Mouse (Mus musculus) testis, adult 2 months (tissue): ENCODE results near the gene Oca2. TPM values are rescaled to one million over a fixed set of nuclear protein-coding genes. Genes with fewer than 3 reads are reported as not detected.

Source experiments
- H3K27ac ChIP-seq: fragments of 200-500 bp; 2 replicates; pipeline ENCODE4 v1.5.1; 2012; ENCODE audit warnings: low read depth, low read length; ENCODE audit not compliant: control insufficient read depth, insufficient read depth
- H3K27me3 ChIP-seq: fragments of 200-500 bp; 2 replicates; pipeline ENCODE4 v1.6.1; 2012; ENCODE audit warnings: mild to moderate bottlenecking, low read length, moderate library complexity; ENCODE audit not compliant: control insufficient read depth, insufficient read depth
- H3K36me3 ChIP-seq: fragments of 200-500 bp; 2 replicates; pipeline ENCODE4 v1.6.1; 2012; ENCODE audit warnings: mild to moderate bottlenecking, low read length; ENCODE audit not compliant: control insufficient read depth, insufficient read depth
- H3K4me1 ChIP-seq: fragments of 200-500 bp; 2 replicates; pipeline ENCODE4 v1.6.1; 2012; ENCODE audit warnings: low read length; ENCODE audit not compliant: control insufficient read depth, insufficient read depth
- H3K4me3 ChIP-seq: fragments of 200-500 bp; 2 replicates; pipeline ENCODE4 v1.5.1; 2012; ENCODE audit warnings: low read depth, mild to moderate bottlenecking, low read length, moderate library complexity, mixed read lengths; ENCODE audit not compliant: control insufficient read depth
- CTCF ChIP-seq: fragments of 200-500 bp; IDR thresholded peaks from 2 replicates; pipeline ENCODE4 v1.5.1; 2012; ENCODE audit warnings: low read depth, mild to moderate bottlenecking, inconsistent platforms, low read length, moderate library complexity; ENCODE audit not compliant: control insufficient read depth, insufficient read depth, insufficient replicate concordance
- POLR2A ChIP-seq: fragments of 200-500 bp; IDR thresholded peaks from 2 replicates; pipeline ENCODE4 v1.6.1; 2012; ENCODE audit warnings: low read depth, mild to moderate bottlenecking, inconsistent platforms, low read length, moderate library complexity; ENCODE audit not compliant: control insufficient read depth
- polyA plus RNA-seq: library from polyadenylated mRNA; depleted of rRNA; stranded (reverse); fragments of >200 nt; gene quantifications from 2 replicates; pipeline ENCODE4 v1.2.3, GENCODE M21; 2012

Gene Oca2
- polyA plus RNA-seq, 1 experiment, result 2.8 TPM

DNA sequence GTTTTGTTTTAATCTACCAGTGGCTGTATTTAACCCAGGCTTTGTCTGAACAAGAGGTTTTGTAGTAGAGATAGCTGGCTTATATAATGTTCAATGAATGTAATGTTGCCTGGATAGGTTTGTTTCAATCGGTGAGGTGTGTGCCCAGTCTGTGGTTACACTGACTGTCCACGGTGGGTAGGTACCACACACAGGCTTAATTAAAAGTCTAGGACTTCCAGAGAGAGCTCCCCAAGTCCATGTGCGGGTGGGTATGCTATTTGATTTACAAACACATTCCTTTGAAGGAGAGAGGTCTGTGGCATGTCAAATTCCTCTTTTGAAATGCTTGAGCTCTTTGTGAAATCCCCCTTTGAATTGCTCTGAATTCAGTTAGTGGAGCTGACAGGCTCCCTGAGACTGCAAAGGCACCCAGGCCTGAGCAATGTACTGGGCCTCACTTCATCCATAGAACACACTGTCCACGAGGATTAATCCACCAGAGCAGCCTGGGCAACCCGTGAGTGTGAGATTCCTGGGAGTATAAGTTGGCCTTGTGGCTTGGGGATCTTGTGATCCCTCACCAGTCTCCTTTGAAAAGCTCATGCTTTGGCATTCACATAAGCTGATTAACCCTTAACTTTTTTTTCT lies 3.7 kb upstream of the Oca2 start:
- peaks cover under 1% of the 10 kb centered on the region; the same call in 1 of the 2 replicates for H3K36me3 ChIP-seq
- H3K4me1 ChIP-seq, result no peaks in the 10 kb centered on the region
- H3K27ac ChIP-seq, result no peak overlapping the region
- H3K4me3 ChIP-seq, result no peak overlapping the region
- H3K27me3 ChIP-seq, result no peaks in the 10 kb centered on the region
- TF ChIP-seq POLR2A (no peak), CTCF (no peak)

DNA sequence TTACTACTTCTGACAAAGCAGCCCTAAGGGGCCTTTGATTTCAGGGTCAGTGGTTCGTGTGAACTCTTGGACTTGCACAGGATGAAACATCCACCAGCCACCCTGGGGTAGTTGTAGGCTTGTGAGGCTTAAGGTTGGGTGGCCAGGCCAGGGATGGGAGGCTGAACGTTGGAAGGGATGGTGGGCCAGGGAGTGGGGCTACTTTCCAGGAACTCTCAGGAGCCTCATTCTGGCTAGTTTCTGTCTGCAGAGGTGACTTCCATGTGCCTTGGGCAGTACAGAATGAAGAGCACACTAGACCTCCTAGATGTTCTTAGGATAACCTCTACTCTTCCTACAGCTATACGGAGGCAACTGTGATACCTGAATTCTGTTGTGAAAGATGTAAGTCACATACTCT lies 2.9 kb upstream of the Oca2 start:
- H3K27ac ChIP-seq, result no peak overlapping the region
- H3K4me3 ChIP-seq, result no peak overlapping the region
- TF ChIP-seq CTCF (no peak), POLR2A (no peak)
- H3K4me1 ChIP-seq, result no peaks in the 10 kb centered on the region
- H3K36me3 ChIP-seq, result no peaks in the 10 kb centered on the region
- no peaks in the 10 kb centered on the region for H3K27me3 ChIP-seq

DNA sequence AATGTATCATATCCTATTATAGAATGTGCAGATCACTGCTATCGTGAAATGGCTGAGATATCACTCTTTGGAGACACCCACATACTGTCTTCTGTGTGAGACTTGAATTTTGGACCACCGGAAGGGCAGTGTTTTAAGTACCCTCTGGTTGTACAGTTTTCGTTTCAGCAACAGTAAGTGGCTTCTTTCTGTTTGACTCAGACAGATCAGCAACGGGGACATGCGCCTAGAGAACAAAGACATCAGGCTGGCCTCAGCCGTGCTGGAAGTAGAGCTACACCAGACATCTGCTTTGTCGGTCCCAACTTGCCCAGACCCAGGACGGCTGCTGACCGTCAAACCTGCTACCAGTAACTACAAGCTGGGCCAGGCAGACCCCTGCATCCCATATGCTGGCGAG lies 15.0 kb downstream of the Oca2 start:
- H3K4me3 ChIP-seq, result no peak overlapping the region
- no peak for TF ChIP-seq CTCF
- no peak for TF ChIP-seq POLR2A
- no peak overlapping the region for H3K27ac ChIP-seq
- no peaks in the 10 kb centered on the region for H3K27me3 ChIP-seq
- no peaks in the 10 kb centered on the region for H3K4me1 ChIP-seq
- no peaks in the 10 kb centered on the region for H3K36me3 ChIP-seq

DNA sequence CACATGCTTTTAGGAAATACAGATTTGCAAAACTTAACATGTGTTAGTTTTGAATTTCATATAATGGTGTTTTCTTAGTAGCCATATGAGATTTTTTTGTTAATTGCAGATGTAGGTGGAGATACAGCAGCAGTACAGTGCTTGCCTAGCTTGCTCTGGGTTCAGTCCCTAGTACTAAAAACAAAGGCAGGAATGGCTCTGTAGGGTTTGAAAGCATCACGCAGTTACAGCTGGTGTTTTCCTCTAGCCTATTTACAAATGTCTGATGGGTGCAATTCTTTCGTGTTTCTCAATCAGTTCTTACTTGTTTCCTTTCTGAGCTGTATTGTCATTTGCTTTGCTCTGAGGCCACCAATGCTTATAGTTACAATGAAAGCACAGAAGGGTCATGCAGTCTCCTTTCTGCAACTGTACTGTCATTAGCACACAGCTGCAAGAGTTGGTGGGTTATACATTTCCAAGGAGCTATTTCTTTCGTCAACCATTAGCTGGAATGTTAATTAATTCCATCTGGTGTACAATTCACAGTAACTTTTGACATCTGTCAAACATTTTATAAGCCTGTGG lies 18.4 kb downstream of the Oca2 start:
- Histone ChIP-seq H3K27me3 (no peaks in the 10 kb centered on the region), H3K4me1 (no peaks in the 10 kb centered on the region), H3K27ac (no peak overlapping the region), H3K4me3 (no peak overlapping the region), H3K36me3 (no peaks in the 10 kb centered on the region)
- TF ChIP-seq CTCF (no peak), POLR2A (no peak)

DNA sequence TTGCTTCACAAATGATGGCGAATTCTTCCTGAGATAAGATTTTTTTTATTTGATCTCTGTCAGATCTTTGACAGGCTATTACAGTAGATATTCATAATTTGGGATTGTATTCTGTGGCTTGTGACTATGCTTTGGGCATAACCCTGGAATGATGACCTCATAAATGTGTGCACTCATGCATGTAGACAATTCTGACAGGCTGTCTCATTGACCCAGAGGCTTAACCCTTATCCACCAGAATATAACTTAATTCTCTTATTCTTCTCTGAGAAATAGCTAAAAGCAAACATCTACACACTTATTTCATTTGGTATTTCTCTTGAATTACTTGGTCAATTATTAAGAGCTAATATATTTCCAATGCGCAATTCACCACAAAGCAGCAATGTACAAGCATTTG lies 37.9 kb downstream of the Oca2 start:
- Histone ChIP-seq H3K4me3 (no peak overlapping the region), H3K27ac (no peak overlapping the region)
- TF ChIP-seq CTCF (no peak), POLR2A (no peak)

DNA sequence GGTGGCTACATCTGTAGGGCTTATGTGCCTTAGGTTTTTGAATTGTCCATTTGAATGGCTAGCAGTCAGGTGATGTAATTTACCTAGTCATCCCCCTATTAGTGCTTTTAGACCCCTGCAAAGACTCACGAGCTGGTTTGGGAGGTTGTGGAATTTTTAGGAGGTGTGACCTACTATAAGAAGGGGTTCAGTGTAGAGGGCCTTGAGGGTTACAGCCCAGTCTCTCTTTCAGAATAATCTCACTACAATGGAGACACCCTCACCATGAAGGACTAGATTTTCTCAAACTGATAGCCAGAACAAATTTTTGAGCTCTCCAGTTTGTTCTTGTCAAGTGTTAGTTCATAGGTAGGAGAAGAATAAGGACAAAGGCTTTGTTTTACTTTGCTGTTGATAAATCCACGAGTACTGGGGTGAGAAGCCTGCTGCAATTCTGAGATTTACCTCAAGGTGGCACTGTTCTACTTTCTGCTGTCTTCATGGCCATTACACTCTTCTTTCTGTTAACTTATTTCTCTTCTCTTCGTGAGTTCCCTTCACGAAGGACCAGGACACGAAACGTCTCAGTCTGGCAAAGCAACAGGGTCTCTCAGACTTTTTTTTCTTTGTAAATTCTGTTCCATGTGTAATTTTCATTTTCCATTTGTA lies 52.0 kb downstream of the Oca2 start:
- Histone ChIP-seq H3K36me3 (no peaks in the 10 kb centered on the region), H3K4me1 (peaks cover 3% of the 10 kb centered on the region; the same call in 1 of the 2 replicates)
- TF ChIP-seq CTCF, result peak; percentile 56; the same call in 1 of the 2 replicates
- TF ChIP-seq POLR2A, result no peak

More for the DNA sequence above, 37.9 kb downstream of the Oca2 start:
- H3K4me1 ChIP-seq, result no peaks in the 10 kb centered on the region
- H3K36me3 ChIP-seq, result no peaks in the 10 kb centered on the region
- H3K27me3 ChIP-seq, result no peaks in the 10 kb centered on the region

DNA sequence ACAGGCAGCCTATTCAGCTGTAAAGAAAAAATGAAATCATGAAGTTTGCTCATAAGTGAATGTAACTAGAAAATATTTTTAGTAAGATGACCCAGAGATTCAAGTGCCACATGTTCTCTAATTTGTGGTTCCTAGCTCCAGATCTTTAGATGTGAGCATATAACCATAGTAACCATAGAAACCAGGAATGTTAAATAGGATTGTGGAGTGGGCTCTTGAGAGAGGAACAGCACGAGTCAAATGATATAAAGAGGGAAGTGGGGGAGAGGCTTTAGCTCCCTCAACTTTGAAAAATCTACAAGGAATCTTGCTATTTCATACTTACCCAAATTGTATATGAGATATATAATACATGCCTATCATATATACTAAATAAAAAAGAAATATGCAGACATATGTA lies 64.8 kb downstream of the Oca2 start:
- Histone ChIP-seq H3K4me3 (no peak overlapping the region), H3K27ac (no peak overlapping the region), H3K4me1 (no peaks in the 10 kb centered on the region), H3K36me3 (no peaks in the 10 kb centered on the region), H3K27me3 (no peaks in the 10 kb centered on the region)
- no peak for TF ChIP-seq CTCF
- no peak for TF ChIP-seq POLR2A

More for the DNA sequence above, 52.0 kb downstream of the Oca2 start:
- Histone ChIP-seq H3K27me3 (no peaks in the 10 kb centered on the region), H3K4me3 (no peak overlapping the region), H3K27ac (no peak overlapping the region)

DNA sequence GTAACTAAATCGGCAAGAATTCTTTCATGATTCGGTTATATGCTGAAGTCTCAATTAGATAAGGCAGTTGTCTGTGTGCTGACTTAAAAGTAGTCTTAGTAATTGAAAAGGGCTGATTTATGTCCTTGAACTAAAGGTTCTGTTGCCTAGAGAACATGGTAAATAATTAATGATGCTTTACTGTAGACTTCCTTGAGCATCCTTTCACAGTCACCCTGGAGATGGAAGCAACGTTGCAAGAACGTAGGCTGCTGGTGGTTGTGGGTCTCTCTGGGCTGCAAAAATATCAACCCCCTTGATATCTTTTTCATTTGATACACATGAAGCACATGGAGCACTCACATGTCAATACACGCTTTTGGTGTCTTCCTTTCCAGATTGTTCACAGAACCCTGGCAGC lies 74.8 kb downstream of the Oca2 start:
- Histone ChIP-seq H3K4me1 (no peaks in the 10 kb centered on the region), H3K27me3 (no peaks in the 10 kb centered on the region), H3K4me3 (no peak overlapping the region), H3K27ac (no peak overlapping the region), H3K36me3 (no peaks in the 10 kb centered on the region)
- no peak for TF ChIP-seq POLR2A
- no peak for TF ChIP-seq CTCF
